In genomic region chr5:134445895-134446294, GRCm38 (mm10) we compare ENCODE assay signal across 9 mouse cellular contexts. TPM values are rescaled to one million over a fixed set of nuclear protein-coding genes. Genes with fewer than 3 reads are reported as not detected.
DNase-seq lines count a peak whose midpoint lies in the region; ATAC-seq and TF ChIP-seq lines count a peak whose summit lies in the region.
"Had no signal": no experiment of that assay in that cellular context is flagged by ENCODE, and none has a peak within 500 bp of the region (broad histone marks: within the 10 kb centered on the region; RNA-seq: fewer than 3 reads in every experiment).

No protein-coding gene starts in this region.

- no peaks in the 10 kb centered on the region for H3K27me3 ChIP-seq in heart, embryonic 15.5 days
- no peaks in the 10 kb centered on the region for H3K27me3 ChIP-seq in neural tube, embryonic 11.5 days (ENCODE audit: control insufficient read depth, insufficient read depth, low read length)
- H3K27me3 ChIP-seq in neural tube, embryonic 15.5 days (replicated peaks), result no peaks in the 10 kb centered on the region
- no peaks in the 10 kb centered on the region for H3K27me3 ChIP-seq in forebrain, embryonic 16.5 days (replicated peaks; ENCODE audit: control insufficient read depth, insufficient read depth, low read length)
- H3K27me3 ChIP-seq in stomach, postnatal 0 days (ENCODE audit: control insufficient read depth, insufficient read depth, low read length), result no peaks in the 10 kb centered on the region

- H3K4me3 ChIP-seq in heart, embryonic 15.5 days, result no peak overlapping the region
- no peak overlapping the region for H3K4me3 ChIP-seq in neural tube, embryonic 11.5 days (ENCODE audit: low read depth, low read length)
- no peak overlapping the region for H3K4me3 ChIP-seq in neural tube, embryonic 15.5 days (replicated peaks)
- no peak overlapping the region for H3K4me3 ChIP-seq in forebrain, embryonic 16.5 days (replicated peaks; ENCODE audit: low read length)
- H3K4me3 ChIP-seq in stomach, postnatal 0 days (ENCODE audit: low read depth, low read length), result no peak overlapping the region
- H3K4me3 ChIP-seq: megakaryocyte, embryonic 14.5 days had no signal

- 17% methylated on average over 10 of the region's 10 CpGs for WGBS in heart, embryonic 15.5 days
- WGBS in neural tube, embryonic 11.5 days, result 65% methylated on average over 10 of the region's 10 CpGs
- WGBS in neural tube, embryonic 15.5 days, result 57% methylated on average over 10 of the region's 10 CpGs
- WGBS in forebrain, embryonic 16.5 days, result 46% methylated on average over 10 of the region's 10 CpGs
- 13% methylated on average over 10 of the region's 10 CpGs for WGBS in stomach, postnatal 0 days

- peaks cover 33% of the 10 kb centered on the region for H3K4me1 ChIP-seq in heart, embryonic 15.5 days (replicated peaks)
- H3K4me1 ChIP-seq in neural tube, embryonic 11.5 days (ENCODE audit: control insufficient read depth, insufficient read depth, low read length), result peaks cover 5% of the 10 kb centered on the region; the same call in 1 of the 2 replicates
- H3K4me1 ChIP-seq in neural tube, embryonic 15.5 days, result peaks cover 17% of the 10 kb centered on the region
- peaks cover 9% of the 10 kb centered on the region for H3K4me1 ChIP-seq in forebrain, embryonic 16.5 days (replicated peaks; ENCODE audit: control insufficient read depth, insufficient read depth, low read length)
- H3K4me1 ChIP-seq in stomach, postnatal 0 days (replicated peaks; ENCODE audit: control insufficient read depth, insufficient read depth), result peaks cover 6% of the 10 kb centered on the region

- H3K4me2 ChIP-seq in heart, embryonic 15.5 days, result peak overlapping the region; percentile 2; the same call in 1 of the 2 replicates
- no peak overlapping the region for H3K4me2 ChIP-seq in neural tube, embryonic 11.5 days (ENCODE audit: low read depth)
- H3K4me2 ChIP-seq in neural tube, embryonic 15.5 days, result no peak overlapping the region
- no peak overlapping the region for H3K4me2 ChIP-seq in forebrain, embryonic 16.5 days (ENCODE audit: low read length)
- H3K4me2 ChIP-seq in stomach, postnatal 0 days (replicated peaks; ENCODE audit: low read depth), result no peak overlapping the region

- TF ChIP-seq CTCF in stomach, postnatal 0 days (IDR thresholded peaks at IDR 0.05; ENCODE audit: low read depth), result no peak

- peak overlapping the region; percentile 72 for H3K27ac ChIP-seq in heart, embryonic 15.5 days
- peak overlapping the region; percentile 44; the same call in 1 of the 2 replicates for H3K27ac ChIP-seq in neural tube, embryonic 11.5 days (ENCODE audit: low read depth, low read length)
- no peak overlapping the region; the same call in 1 of the 2 replicates for H3K27ac ChIP-seq in neural tube, embryonic 15.5 days (replicated peaks)
- no peak overlapping the region for H3K27ac ChIP-seq in forebrain, embryonic 16.5 days (ENCODE audit: low read length)
- H3K27ac ChIP-seq in stomach, postnatal 0 days (replicated peaks), result peak overlapping the region; percentile 89

- ATAC-seq in heart, embryonic 15.5 days (replicated peaks; ENCODE audit: insufficient number of reproducible peaks, insufficient read depth, low FRiP score, low read depth), result no peak
- ATAC-seq in neural tube, embryonic 11.5 days (ENCODE audit: insufficient read depth, low FRiP score, low TSS enrichment), result no peak
- ATAC-seq in neural tube, embryonic 15.5 days (ENCODE audit: low FRiP score), result no peak
- ATAC-seq in forebrain, embryonic 16.5 days, result peak; percentile 28; the same call in 1 of the 2 replicates
- ATAC-seq in stomach, postnatal 0 days (ENCODE audit: low FRiP score, low TSS enrichment), result 0 out of 2 replicates have a peak, but pooled peaks have one; percentile 19

- peaks cover 4% of the 10 kb centered on the region; the same call in 1 of the 2 replicates for H3K36me3 ChIP-seq in heart, embryonic 15.5 days
- no peaks in the 10 kb centered on the region; the same call in none of the 2 replicates for H3K36me3 ChIP-seq in neural tube, embryonic 11.5 days (ENCODE audit: control insufficient read depth, insufficient read depth, low read length)
- peaks cover 10% of the 10 kb centered on the region; the same call in 1 of the 2 replicates for H3K36me3 ChIP-seq in neural tube, embryonic 15.5 days
- H3K36me3 ChIP-seq in forebrain, embryonic 16.5 days (ENCODE audit: control insufficient read depth, insufficient read depth), result peaks cover 5% of the 10 kb centered on the region; the same call in 1 of the 2 replicates
- 0 out of 2 replicates have a peak, but pooled peaks cover 2% of the 10 kb centered on the region for H3K36me3 ChIP-seq in stomach, postnatal 0 days (ENCODE audit: control insufficient read depth, insufficient read depth, low read length)

- no peaks in the 10 kb centered on the region for H3K9me3 ChIP-seq in heart, embryonic 15.5 days (replicated peaks)
- no peaks in the 10 kb centered on the region for H3K9me3 ChIP-seq in neural tube, embryonic 11.5 days (ENCODE audit: control insufficient read depth, low read length)
- H3K9me3 ChIP-seq in neural tube, embryonic 15.5 days (replicated peaks), result no peaks in the 10 kb centered on the region
- H3K9me3 ChIP-seq in forebrain, embryonic 16.5 days (ENCODE audit: control insufficient read depth, low read length), result 0 out of 2 replicates have a peak, but pooled peaks cover 2% of the 10 kb centered on the region
- no peaks in the 10 kb centered on the region for H3K9me3 ChIP-seq in stomach, postnatal 0 days (ENCODE audit: control insufficient read depth, low read length)

- H3K9ac ChIP-seq in heart, embryonic 15.5 days, result no peak overlapping the region
- no peak overlapping the region for H3K9ac ChIP-seq in neural tube, embryonic 11.5 days (ENCODE audit: low read length)
- H3K9ac ChIP-seq in neural tube, embryonic 15.5 days (replicated peaks), result no peak overlapping the region
- no peak overlapping the region for H3K9ac ChIP-seq in forebrain, embryonic 16.5 days (replicated peaks; ENCODE audit: low read depth, low read length)
- peak overlapping the region; percentile 45; the same call in 1 of the 2 replicates for H3K9ac ChIP-seq in stomach, postnatal 0 days (ENCODE audit: low read length)

- DNase-seq in heart, adult 11 months, result no peak
- DNase-seq in neural tube, embryonic 11.5 days (ENCODE audit: low spot score), result peak; percentile 28
- DNase-seq in stomach, postnatal 0 days (ENCODE audit: low spot score), result no peak
- DNase-seq in cerebellum, postnatal 4 days (ENCODE audit: low spot score in 2 of 2), result no peak
- DNase-seq: right cerebral cortex, postnatal 4 days had no signal

- no peak for TF ChIP-seq EP300 in stomach, postnatal 0 days (optimal IDR thresholded peaks at IDR 0.05)

RNA-seq across cellular contexts. Expression of gene Gtf2ird1, which starts 10.6 kb away (rescaled TPM):
- polyA plus RNA-seq in heart, embryonic 15.5 days (2015; fragmentation: Nextera tagmentation; extraction: Ambion mirVana), result 47.3 and 57.5 TPM in 2 replicates
- 75.6 and 79.9 TPM in 2 replicates for polyA plus RNA-seq in neural tube, embryonic 11.5 days (2014; fragmentation: Nextera tagmentation; extraction: Ambion mirVana)
- polyA plus RNA-seq in neural tube, embryonic 15.5 days (2015; fragmentation: Nextera tagmentation; extraction: Ambion mirVana), result 62.6 and 64.9 TPM in 2 replicates
- 83.9 and 96.6 TPM in 2 replicates for polyA plus RNA-seq in forebrain, embryonic 16.5 days (2015; fragmentation: Nextera tagmentation; extraction: Ambion mirVana)
- 42.4 and 47.0 TPM in 2 replicates for polyA plus RNA-seq in stomach, postnatal 0 days (2015; fragmentation: Nextera tagmentation; extraction: Ambion mirVana)

Comparison
In these comparisons a context has a peak if more than half of its experiments do, and no peak if none do; other contexts are left out.
1. H3K27ac ChIP-seq: peak in heart, embryonic 15.5 days (single experiment), neural tube, embryonic 11.5 days (single experiment) and stomach, postnatal 0 days (single experiment); none in neural tube, embryonic 15.5 days (single experiment) and forebrain, embryonic 16.5 days (single experiment).
2. ATAC-seq: peak in forebrain, embryonic 16.5 days (single experiment) and stomach, postnatal 0 days (single experiment); none in heart, embryonic 15.5 days (single experiment), neural tube, embryonic 11.5 days (single experiment) and neural tube, embryonic 15.5 days (single experiment).